Mouse (Mus musculus): ENCODE data around the gene Itga10.
A peak's percentile ranks its signal among the peaks of the same experiment; 100 is the strongest.
"Not testable (repeated sequence)": the region's sequence is repeated elsewhere in the genome, so short reads cannot be mapped to it uniquely, and the experiment has no call there.

Gene Itga10

GRCm38 (mm10) chr3:96634928-96635879, 10.2 kb upstream of the Itga10 start, which contains the start of the genes Pex11b and Gm42957:
Gene Pex11b, plus strand, starts transcription at chr3:96635376.
Gene Gm42957, plus strand, starts transcription at chr3:96635474.
- peak; percentile 87 for DNase-seq

DNA sequence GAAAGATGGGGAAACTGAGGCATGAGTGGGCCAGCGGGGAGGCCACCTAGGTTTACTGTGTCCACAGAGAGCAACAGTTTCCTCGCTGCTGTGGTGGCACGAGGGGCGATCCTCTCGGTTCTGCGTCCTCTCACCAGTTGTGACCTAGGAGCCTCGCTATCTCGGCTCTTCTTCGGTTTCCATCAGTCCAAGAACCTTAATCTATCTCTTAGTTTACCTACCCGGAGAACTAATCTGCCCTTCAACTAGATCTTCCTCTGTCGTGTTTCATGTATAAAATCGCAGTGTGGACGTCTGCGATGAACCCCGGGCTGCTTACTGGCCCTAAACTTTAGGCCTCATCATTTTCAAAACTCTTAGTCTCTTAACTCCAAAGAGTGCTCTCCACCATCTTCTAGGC, 9.5 kb upstream of the Itga10 start:
- no peak for DNase-seq

DNA sequence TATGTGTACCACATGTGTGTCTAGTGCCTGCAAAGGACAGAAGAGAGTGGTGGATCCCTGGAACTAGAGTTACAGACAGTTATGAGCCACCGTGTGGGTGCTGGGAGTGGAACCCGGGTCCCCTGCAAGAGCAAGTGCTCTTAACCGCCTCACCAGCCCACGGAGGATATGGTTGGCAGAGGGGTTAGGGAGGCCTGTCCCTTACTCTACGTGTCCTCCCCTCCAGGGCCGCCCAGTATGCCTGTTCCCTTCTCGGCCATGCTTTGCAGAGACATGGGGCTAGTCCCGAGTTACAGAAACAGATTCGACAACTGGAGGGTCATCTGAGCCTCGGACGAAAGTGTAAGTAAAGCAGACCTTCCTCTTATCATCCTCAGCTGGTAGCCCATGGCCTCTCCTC, 8.9 kb upstream of the Itga10 start:
- peak; percentile 19 for DNase-seq

DNA sequence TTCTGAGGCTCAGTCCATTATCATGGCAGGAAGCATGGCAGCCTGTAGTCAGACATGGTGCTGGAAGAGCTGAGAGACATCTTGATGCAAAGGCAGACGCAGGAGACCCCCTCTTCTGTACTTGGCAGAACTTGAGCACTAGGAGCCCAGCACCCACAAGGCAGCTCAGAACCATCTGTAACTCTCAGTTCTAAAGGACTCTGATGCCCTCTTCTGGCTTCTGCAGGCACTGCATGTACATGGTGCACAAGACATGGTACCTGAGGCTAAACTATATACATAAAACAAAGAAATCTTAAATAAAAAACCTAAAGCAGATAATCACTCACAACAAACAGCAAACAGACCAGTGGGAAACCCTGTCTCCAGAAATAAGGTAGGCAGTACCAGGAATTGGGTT, 6.2 kb upstream of the Itga10 start:
- DNase-seq = peak; percentile 85

DNA sequence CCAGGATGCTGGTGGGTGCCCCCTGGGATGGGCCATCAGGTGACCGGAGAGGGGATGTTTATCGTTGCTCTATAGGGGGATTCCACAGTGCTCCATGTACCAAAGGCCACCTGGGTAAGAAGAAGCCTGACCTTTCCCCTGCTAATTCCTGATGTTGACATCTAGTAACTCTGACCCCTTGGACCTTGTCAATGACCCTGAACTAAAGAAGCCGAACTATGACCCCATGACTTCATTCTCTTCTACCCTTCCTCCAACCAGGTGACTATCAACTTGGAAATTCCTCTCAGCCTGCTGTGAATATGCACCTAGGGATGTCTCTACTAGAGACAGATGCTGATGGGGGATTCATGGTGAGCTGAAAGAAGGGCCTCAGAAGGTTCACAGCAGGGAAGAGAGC, 2.0 kb downstream of the Itga10 start:
- DNase-seq = no peak

DNA sequence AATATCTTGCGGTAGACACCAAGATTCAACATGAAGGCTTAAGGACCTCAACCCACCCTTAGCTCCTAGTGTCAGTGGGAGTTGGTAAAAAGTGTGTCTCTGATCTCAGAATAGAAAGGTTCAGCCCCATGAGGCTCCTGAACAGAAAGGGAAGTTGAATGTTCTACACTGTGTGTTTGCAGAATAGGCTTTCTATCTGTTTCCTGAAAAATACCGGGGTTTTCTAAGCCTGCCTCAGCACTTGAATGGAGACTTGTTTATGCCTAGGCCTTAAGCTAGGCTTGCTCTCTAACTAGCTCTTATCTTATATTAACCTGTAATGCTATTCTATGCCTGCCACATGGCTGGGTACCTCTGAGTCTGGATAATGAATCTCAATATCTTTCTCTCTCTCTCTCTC, 15.5 kb downstream of the Itga10 start:
- DNase-seq = no peak

GRCm38 (mm10) chr3:96662731-96663316, 17.4 kb downstream of the Itga10 start:
- DNase-seq = no peak

- peak; percentile 83 for DNase-seq
Observed at GRCm38 (mm10) chr3:96663432-96664239, 18.3 kb downstream of the Itga10 start.

DNA sequence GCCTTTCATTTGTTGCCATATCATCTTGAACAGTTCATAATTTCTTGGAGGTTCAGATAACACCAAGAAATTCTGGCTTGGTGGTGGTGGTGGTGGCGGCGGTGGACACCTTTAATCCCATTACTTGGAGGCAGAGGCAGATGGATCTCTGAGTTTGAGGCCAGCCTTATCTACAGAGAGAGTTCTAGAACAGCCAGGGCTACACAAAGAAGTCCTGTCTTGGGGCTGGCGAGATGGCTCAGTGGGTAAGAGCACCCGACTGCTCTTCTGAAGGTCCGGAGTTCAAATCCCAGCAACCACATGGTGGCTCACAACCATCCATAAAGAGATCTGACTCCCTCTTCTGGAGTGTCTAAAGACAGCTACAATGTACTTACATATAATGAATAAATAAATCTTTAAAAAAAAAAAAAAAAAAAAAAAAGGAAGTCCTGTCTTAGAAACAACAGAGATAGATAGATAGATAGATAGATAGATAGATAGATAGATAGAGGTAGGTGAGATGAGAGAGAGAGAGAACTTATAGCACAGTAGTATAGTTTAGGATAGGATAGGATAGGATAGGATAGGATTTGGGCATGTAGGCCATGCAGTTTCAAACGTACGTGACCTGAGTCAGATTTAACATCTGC, 20.5 kb downstream of the Itga10 start:
- not testable (repeated sequence) for DNase-seq

- no peak for DNase-seq
Observed at GRCm38 (mm10) chr3:96666916-96667315, 21.5 kb downstream of the Itga10 start.

- peak; percentile 61 for DNase-seq
Observed at GRCm38 (mm10) chr3:96667316-96667715, 21.9 kb downstream of the Itga10 start.

DNA sequence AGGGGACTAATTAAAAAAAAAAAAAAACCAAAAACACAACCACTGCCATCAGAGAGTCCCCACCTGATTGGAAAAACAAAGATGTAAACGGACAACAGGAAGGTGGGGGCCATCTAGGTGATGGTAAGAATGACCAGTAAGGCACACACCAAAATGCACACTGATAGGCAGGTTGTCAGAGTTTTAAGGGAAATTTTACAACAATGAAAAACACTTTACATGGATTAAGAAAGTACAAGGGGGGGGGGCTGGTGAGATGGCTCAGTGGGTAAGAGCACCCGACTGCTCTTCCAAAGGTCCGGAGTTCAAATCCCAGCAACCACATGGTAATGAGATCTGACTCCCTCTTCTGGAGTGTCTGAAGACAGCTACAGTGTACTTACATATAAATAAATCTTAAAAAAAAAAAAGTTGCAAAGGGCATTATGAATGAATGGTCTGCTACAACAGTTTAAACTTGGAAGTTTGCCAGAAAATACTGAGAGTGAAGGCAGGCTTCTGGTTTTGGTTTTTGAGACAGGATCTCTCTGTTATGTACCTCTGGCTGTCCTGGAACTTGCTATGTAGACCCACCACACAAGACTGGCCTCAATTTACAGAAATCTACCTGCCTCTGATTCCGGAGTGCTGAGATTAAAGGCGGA, 23.2 kb downstream of the Itga10 start:
- DNase-seq = no peak

GRCm38 (mm10) chr3:96669727-96670468, 24.5 kb downstream of the Itga10 start, which contains the start of gene Ankrd35:
Gene Ankrd35, plus strand, starts transcription at chr3:96670131.
- DNase-seq = peak; percentile 81

- no peak for DNase-seq
Observed at GRCm38 (mm10) chr3:96671519-96671918, 26.1 kb downstream of the Itga10 start.

DNA sequence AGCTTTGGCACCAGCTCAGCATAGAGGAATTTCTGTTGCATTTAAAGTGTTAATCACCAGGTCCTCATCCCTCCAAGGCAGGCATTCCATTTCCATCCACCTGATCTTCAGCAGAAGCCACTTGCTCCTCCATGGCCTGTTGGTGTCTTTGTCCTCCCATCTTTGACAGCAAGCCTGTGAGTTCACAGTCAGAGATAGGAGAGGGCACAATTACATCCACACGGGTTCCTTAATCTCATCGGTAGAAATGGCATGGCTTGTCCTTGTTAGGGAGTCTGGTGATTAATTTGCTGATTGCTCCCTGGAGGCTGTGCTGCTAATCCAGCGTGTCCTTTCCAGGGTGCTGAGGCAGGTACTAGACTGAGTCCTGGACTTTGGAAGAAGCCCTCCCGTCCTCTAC, 28.1 kb downstream of the Itga10 start:
- DNase-seq = no peak

DNA sequence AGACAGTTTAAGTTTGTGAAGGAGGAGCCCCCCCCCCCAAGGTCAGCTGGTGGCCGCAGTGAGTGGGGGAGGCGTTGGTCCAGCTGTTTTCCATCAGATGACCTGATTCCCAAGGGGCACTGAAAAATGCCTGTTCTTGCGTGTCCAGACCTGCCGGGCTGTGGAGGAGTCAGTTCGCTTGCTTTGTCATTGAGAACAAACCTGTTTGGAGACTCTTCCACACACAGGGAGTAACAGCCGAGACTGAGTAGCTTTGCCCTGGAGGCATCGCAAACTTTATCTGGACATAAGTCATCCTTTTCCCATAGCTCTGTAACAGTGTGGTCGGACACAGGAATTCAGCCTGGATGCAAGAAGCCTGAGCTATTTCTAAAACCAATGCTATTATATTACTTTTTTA, 29.1 kb downstream of the Itga10 start:
- no peak for DNase-seq

- no peak for DNase-seq
Observed at GRCm38 (mm10) chr3:96675171-96675570, 29.8 kb downstream of the Itga10 start.

DNA sequence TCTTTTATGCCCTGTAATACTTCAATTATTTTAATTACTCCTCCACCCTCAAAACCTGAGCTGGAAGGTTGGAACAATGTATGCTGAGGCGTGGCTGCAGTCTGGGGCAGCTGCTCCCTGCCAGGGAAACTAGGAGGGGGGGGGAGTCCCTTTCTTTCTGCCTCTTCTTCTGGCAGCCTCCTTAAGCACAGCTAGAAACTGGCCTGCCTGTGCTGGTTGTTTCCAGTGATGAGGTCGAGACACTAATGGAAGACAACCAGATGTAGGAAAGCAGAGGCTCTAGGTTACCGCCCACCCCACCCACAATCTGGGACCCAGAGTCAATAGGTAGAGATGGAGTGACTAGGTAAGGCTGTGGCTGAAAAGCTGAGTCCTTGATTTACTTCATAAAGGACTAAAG, 30.3 kb downstream of the Itga10 start:
- DNase-seq = no peak

GRCm38 (mm10) chr3:96678456-96678855, 33.1 kb downstream of the Itga10 start:
- DNase-seq = no peak

GRCm38 (mm10) chr3:96679159-96679674, 33.8 kb downstream of the Itga10 start:
- DNase-seq = no peak

GRCm38 (mm10) chr3:96680269-96680956, 35.0 kb downstream of the Itga10 start:
- DNase-seq = no peak
